Mouse (Mus musculus): ENCODE measurements around the gene Tmem62. TPM values are rescaled to one million over a fixed set of nuclear protein-coding genes. Genes with fewer than 3 reads are reported as not detected.

Gene Tmem62
- 3.2 TPM in 2 replicates for polyA plus RNA-seq (2016; fragmentation: Nextera tagmentation; extraction: Ambion mirVana)

DNA sequence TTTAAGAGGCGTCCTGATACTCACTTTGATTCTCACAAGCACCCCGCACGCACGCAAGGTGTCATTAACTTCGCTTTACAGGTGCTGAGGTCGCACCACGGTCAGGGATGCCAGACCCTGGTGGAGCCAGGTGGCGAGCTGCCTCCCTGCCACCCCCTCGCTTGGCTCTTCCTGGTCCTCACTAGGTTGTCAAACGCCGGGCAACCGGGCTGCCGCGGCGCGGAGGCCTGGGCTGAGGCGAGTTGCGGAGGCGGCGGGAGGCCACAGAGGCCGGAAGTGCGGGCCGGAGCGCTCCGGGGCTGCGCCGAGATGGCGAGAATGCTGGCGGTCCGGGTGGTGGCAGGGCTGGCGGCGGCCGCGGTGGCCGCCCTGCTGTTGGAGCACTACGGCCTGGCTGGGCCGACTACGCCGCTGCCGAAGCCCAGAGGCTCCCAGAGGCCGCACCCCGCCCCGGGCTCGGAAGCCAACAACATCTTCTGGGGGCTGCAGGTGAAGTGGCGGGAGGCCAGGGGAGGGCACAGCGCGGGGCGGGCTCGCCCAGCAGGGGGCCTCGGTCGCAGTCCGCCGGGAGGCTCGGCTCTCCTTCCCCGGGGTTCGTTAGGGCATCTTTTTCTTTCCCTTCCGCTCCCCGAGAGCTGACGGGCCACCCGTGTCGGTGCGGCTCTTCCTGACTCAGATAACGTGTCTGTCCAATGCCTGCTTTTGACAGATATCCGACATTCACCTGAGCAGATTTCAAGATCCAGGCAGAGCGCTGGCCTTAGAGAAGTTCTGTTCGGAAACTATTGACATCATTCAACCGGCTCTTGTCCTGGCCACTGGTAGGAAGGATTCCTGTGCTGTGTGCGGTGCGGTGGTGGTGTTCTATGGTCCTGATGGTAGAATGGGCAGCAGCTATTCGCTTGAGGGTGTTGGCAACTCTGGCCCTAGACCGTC lies at the start of gene Tmem62:
Gene Tmem62, plus strand, starts transcription at position 28 of the 936 bp plus-strand sequence.
- H3K4me3 ChIP-seq: peak within 1 kb of the TSS; percentile 66
- peaks cover 18% of the 10 kb centered on the region for H3K4me1 ChIP-seq
- peaks cover 21% of the 10 kb centered on the region for H3K27me3 ChIP-seq (replicated peaks; ENCODE audit: low read depth, poor library complexity, severe bottlenecking)
- DNase-seq (ENCODE audit: low spot score): peak; percentile 72
- WGBS: 2% methylated on average over 71 of the region's 71 CpGs
- H3K27ac ChIP-seq (replicated peaks): peak within 1 kb of the TSS; percentile 84
- no peaks in the 10 kb centered on the region for H3K36me3 ChIP-seq (replicated peaks)
- H3K9me3 ChIP-seq: no peaks in the 10 kb centered on the region

GRCm38 (mm10) chr2:120933038-120933437 lies 43.8 kb upstream of the Tmem62 start:
- H3K36me3 ChIP-seq (replicated peaks): peaks cover 92% of the 10 kb centered on the region
- WGBS: 93% methylated on average over 3 of the region's 3 CpGs
- H3K27ac ChIP-seq (replicated peaks): no peak overlapping the region

GRCm38 (mm10) chr2:120951208-120951607 lies 25.6 kb upstream of the Tmem62 start:
- no peaks in the 10 kb centered on the region for H3K27me3 ChIP-seq (replicated peaks; ENCODE audit: low read depth, poor library complexity, severe bottlenecking)
- H3K4me3 ChIP-seq: no peak overlapping the region
- H3K9me3 ChIP-seq: no peaks in the 10 kb centered on the region
- H3K27ac ChIP-seq (replicated peaks): no peak overlapping the region
- no peak for DNase-seq (ENCODE audit: low spot score)
- 96% methylated on average over 5 of the region's 5 CpGs for WGBS
- H3K36me3 ChIP-seq (replicated peaks): peaks cover 87% of the 10 kb centered on the region
- no peaks in the 10 kb centered on the region for H3K4me1 ChIP-seq

More at GRCm38 (mm10) chr2:120933038-120933437, 43.8 kb upstream of the Tmem62 start:
- no peaks in the 10 kb centered on the region for H3K9me3 ChIP-seq
- H3K4me3 ChIP-seq: no peak overlapping the region
- no peak for DNase-seq (ENCODE audit: low spot score)
- no peaks in the 10 kb centered on the region for H3K27me3 ChIP-seq (replicated peaks; ENCODE audit: low read depth, poor library complexity, severe bottlenecking)
- H3K4me1 ChIP-seq: no peaks in the 10 kb centered on the region

GRCm38 (mm10) chr2:120952176-120952938 lies 24.5 kb upstream of the Tmem62 start:
- Histone ChIP-seq H3K9me3 (no peaks in the 10 kb centered on the region), H3K4me1 (no peaks in the 10 kb centered on the region), H3K36me3 (replicated peaks) (peaks cover 82% of the 10 kb centered on the region), H3K4me3 (no peak overlapping the region), H3K27me3 (replicated peaks; ENCODE audit: low read depth, poor library complexity, severe bottlenecking) (no peaks in the 10 kb centered on the region), H3K27ac (replicated peaks) (no peak overlapping the region)
- 76% methylated on average over 2 of the region's 2 CpGs for WGBS
- DNase-seq (ENCODE audit: low spot score): no peak

DNA sequence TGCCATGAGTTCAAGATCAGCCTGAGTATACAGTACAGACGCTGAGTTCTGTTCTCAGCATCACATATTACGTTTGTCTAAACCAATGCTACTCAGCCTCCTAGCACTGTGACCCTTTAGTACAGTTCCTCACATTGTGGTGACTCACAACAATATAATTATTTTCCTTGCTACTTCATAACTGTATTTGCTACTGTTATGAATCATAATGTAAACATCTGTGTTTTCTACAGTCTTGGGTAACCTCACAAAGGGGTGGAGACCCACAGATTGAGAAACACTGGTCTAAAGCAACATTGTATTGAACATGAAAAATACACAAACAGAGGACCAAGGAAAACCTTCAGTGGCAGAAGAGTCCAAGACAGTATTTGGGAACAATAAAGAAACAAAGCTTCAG lies 17.5 kb upstream of the Tmem62 start:
- no peaks in the 10 kb centered on the region for H3K27me3 ChIP-seq (replicated peaks; ENCODE audit: low read depth, poor library complexity, severe bottlenecking)
- no peaks in the 10 kb centered on the region for H3K4me1 ChIP-seq
- 95% methylated on average over 2 of the region's 2 CpGs for WGBS
- no peak overlapping the region for H3K4me3 ChIP-seq
- no peak for DNase-seq (ENCODE audit: low spot score)
- no peaks in the 10 kb centered on the region for H3K9me3 ChIP-seq
- no peak overlapping the region for H3K27ac ChIP-seq (replicated peaks)
- peaks cover 54% of the 10 kb centered on the region for H3K36me3 ChIP-seq (replicated peaks)

- DNase-seq (ENCODE audit: low spot score): no peak
- Histone ChIP-seq H3K9me3 (no peaks in the 10 kb centered on the region), H3K4me3 (no peak overlapping the region), H3K4me1 (no peaks in the 10 kb centered on the region), H3K27me3 (replicated peaks; ENCODE audit: low read depth, poor library complexity, severe bottlenecking) (no peaks in the 10 kb centered on the region), H3K27ac (replicated peaks) (no peak overlapping the region), H3K36me3 (replicated peaks) (peaks cover 49% of the 10 kb centered on the region)
- WGBS: 90% methylated on average over 5 of the region's 5 CpGs
Observed at GRCm38 (mm10) chr2:120959827-120960226, 17.0 kb upstream of the Tmem62 start.

DNA sequence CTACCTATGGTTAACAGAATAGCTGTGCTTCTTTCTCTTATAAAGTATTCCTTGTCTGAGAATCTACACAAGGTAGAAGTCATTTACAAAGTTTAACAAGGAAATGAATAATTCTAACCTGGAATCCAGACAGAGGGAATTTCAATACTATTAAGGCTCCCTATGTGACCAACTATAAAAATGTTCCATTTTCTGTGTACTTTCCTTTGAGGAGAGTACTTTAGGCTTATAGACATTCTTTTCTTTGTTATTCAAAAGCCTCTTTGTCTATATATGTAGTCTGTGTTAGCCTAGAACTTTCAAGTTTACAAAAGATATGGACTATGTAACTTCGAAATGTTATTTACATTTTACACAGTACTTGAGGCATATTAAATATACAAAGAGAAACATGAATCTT lies 16.6 kb upstream of the Tmem62 start:
- Histone ChIP-seq H3K9me3 (no peaks in the 10 kb centered on the region), H3K27me3 (replicated peaks; ENCODE audit: low read depth, poor library complexity, severe bottlenecking) (no peaks in the 10 kb centered on the region), H3K4me1 (no peaks in the 10 kb centered on the region), H3K27ac (replicated peaks) (no peak overlapping the region), H3K4me3 (no peak overlapping the region), H3K36me3 (replicated peaks) (peaks cover 45% of the 10 kb centered on the region)
- WGBS: 95% methylated on average over 1 of the region's 1 CpGs
- no peak for DNase-seq (ENCODE audit: low spot score)

- Histone ChIP-seq H3K27ac (replicated peaks) (no peak overlapping the region), H3K4me3 (no peak overlapping the region), H3K27me3 (replicated peaks; ENCODE audit: low read depth, poor library complexity, severe bottlenecking) (no peaks in the 10 kb centered on the region), H3K36me3 (replicated peaks) (peaks cover 39% of the 10 kb centered on the region), H3K4me1 (no peaks in the 10 kb centered on the region), H3K9me3 (no peaks in the 10 kb centered on the region)
- 94% methylated on average over 7 of the region's 7 CpGs for WGBS
- no peak for DNase-seq (ENCODE audit: low spot score)
Observed at GRCm38 (mm10) chr2:120963110-120963509, 13.7 kb upstream of the Tmem62 start.

GRCm38 (mm10) chr2:120965486-120965885 lies 11.3 kb upstream of the Tmem62 start:
- Histone ChIP-seq H3K4me1 (peaks cover 10% of the 10 kb centered on the region), H3K27ac (replicated peaks) (no peak overlapping the region), H3K36me3 (replicated peaks) (peaks cover 19% of the 10 kb centered on the region), H3K4me3 (no peak overlapping the region), H3K27me3 (replicated peaks; ENCODE audit: low read depth, poor library complexity, severe bottlenecking) (no peaks in the 10 kb centered on the region), H3K9me3 (no peaks in the 10 kb centered on the region)
- no peak for DNase-seq (ENCODE audit: low spot score)
- 90% methylated on average over 3 of the region's 3 CpGs for WGBS

DNA sequence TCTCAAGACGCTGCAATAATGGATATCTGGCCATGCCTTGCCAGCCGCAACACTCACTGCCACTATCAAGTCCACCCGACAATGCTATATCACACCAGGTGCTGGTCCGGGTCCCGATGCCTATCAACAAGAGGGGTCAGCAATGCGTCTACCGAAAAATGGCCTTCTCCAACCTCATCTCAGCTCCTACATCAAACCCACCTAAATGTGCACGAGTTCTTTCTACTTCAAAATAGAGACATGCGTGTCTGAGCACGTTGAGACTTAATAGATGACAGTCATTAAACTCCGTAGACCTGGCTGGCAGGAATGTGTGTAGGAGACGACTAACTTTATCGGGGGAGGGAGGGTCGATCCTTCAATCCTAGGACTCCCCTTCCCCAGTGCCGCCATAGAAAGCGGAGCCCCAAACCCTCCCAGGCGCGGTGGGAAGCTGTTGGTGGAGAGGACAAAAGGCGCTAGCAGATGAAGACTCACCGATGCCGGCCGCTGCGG lies 6.7 kb upstream of the Tmem62 start:
- Histone ChIP-seq H3K27ac (replicated peaks) (peak overlapping the region; percentile 96), H3K27me3 (replicated peaks; ENCODE audit: low read depth, poor library complexity, severe bottlenecking) (no peaks in the 10 kb centered on the region)
- under 1% methylated on average over 23 of the region's 23 CpGs for WGBS

DNA sequence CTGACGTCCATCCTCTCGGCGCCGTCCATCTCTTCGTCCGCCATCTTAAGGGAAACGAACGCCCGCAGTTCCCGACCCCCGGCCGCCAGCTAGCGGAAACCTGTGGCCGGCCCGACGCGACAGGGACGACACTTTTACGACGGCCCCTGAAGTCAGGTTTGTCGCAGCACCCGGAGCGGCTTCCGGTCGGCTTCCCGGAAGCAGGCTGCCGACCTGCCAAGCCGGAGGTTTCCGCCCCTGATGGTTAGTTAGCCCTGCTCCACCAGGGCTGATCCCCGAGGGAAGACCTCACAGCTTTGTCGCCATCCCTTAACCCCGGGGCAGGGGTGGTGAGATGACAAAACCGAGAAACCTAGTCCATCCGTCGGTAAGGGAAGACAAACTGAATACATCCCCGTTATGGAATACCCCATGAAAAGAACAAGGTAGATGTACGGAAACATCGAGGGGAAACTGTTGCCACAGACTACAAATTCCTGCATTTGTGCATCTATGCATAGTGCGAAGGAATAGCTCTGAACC lies 6.2 kb upstream of the Tmem62 start, which contains the start of gene Ubr1:
Gene Ubr1, minus strand, starts transcription at position 157 of the 522 bp plus-strand sequence.
- under 1% methylated on average over 39 of the region's 39 CpGs for WGBS
- Histone ChIP-seq H3K9me3 (no peaks in the 10 kb centered on the region), H3K27ac (replicated peaks) (peak within 1 kb of the TSS; percentile 96), H3K4me1 (peaks cover 22% of the 10 kb centered on the region), H3K4me3 (peak within 1 kb of the TSS; percentile 90), H3K27me3 (replicated peaks; ENCODE audit: low read depth, poor library complexity, severe bottlenecking) (peaks cover under 1% of the 10 kb centered on the region; the same call in 1 of the 2 replicates), H3K36me3 (replicated peaks) (peaks cover 8% of the 10 kb centered on the region; the same call in 1 of the 2 replicates)
- DNase-seq (ENCODE audit: low spot score): peak; percentile 93

More for the DNA sequence above, 6.7 kb upstream of the Tmem62 start:
- H3K4me3 ChIP-seq: peak overlapping the region; percentile 90
- H3K4me1 ChIP-seq: peaks cover 22% of the 10 kb centered on the region
- DNase-seq (ENCODE audit: low spot score): no peak
- peaks cover 8% of the 10 kb centered on the region; the same call in 1 of the 2 replicates for H3K36me3 ChIP-seq (replicated peaks)
- H3K9me3 ChIP-seq: no peaks in the 10 kb centered on the region

GRCm38 (mm10) chr2:120971766-120972165 lies 5.1 kb upstream of the Tmem62 start:
- no peak for DNase-seq (ENCODE audit: low spot score)
- peaks cover 25% of the 10 kb centered on the region for H3K4me1 ChIP-seq
- H3K4me3 ChIP-seq: no peak overlapping the region
- H3K27me3 ChIP-seq (replicated peaks; ENCODE audit: low read depth, poor library complexity, severe bottlenecking): peaks cover 8% of the 10 kb centered on the region
- WGBS: 87% methylated on average over 4 of the region's 4 CpGs
- 0 out of 2 replicates have a peak, but pooled peaks cover 2% of the 10 kb centered on the region for H3K36me3 ChIP-seq (replicated peaks)
- H3K9me3 ChIP-seq: no peaks in the 10 kb centered on the region
- H3K27ac ChIP-seq (replicated peaks): no peak overlapping the region
